Mouse (Mus musculus) lung, embryonic 14.5 days (tissue): Measurements from ENCODE around the gene Slc12a1. TPM values are rescaled to one million over a fixed set of nuclear protein-coding genes. Genes with fewer than 3 reads are reported as not detected.

Experiments
- ATAC-seq: fragments of 200-750 bp; cut with Nextera tagmentation; 2 replicates; pipeline ENCODE4 v1.8.0; 2017; ENCODE audit warnings: mild to moderate bottlenecking, moderate TSS enrichment, moderate library complexity; ENCODE audit not compliant: insufficient read depth
- DNase-seq: peaks from one replicate; pipeline ENCODE4 v3.0.0-alpha.2; 2015
- H3K27ac ChIP-seq: fragments of 300-500 bp; sonication (generic); 2 replicates; pipeline ENCODE4 v1.5.1; 2014; ENCODE audit warnings: low read depth, mild to moderate bottlenecking, moderate library complexity
- H3K27me3 ChIP-seq: fragments of 300-500 bp; sonication (generic); 2 replicates; pipeline ENCODE4 v1.6.1; 2014; ENCODE audit warnings: low read length, control low read depth; ENCODE audit not compliant: insufficient read depth
- H3K36me3 ChIP-seq: fragments of 300-500 bp; sonication (generic); 2 replicates; pipeline ENCODE4 v1.6.1; 2014; ENCODE audit warnings: control low read depth; ENCODE audit not compliant: insufficient read depth
- H3K4me1 ChIP-seq: fragments of 300-500 bp; sonication (generic); 2 replicates; pipeline ENCODE4 v1.6.1; 2014; ENCODE audit warnings: antibody characterized with exemption, control low read depth; ENCODE audit not compliant: insufficient read depth
- H3K4me2 ChIP-seq: fragments of 300-500 bp; sonication (generic); 2 replicates; pipeline ENCODE4 v1.6.1; 2014; ENCODE audit warnings: mild to moderate bottlenecking
- H3K4me3 ChIP-seq: fragments of 300-500 bp; sonication (generic); 2 replicates; pipeline ENCODE4 v1.5.1; 2014; ENCODE audit warnings: low read depth, low read length
- H3K9ac ChIP-seq: fragments of 300-500 bp; sonication (generic); 2 replicates; pipeline ENCODE4 v1.6.1; 2014
- H3K9me3 ChIP-seq: fragments of 300-500 bp; sonication (generic); 2 replicates; pipeline ENCODE4 v1.6.1; 2016; ENCODE audit warnings: low read depth, low read length, control low read depth
- CTCF ChIP-seq: IDR thresholded peaks from 2 replicates; pipeline ENCODE4 v1.5.1; 2016; ENCODE audit warnings: antibody characterized with exemption, low read depth
- WGBS: fragments of 180-500 bp; shearing (Covaris S2); extraction: QIAGEN DNeasy Blood & Tissue Kit; methylation state at CpG from one replicate; pipeline ENCODE4 v1.1.7; 2014; 5-methylcytosine and 5-hydroxymethylcytosine counted together
- polyA plus RNA-seq: library from polyadenylated mRNA; unstranded; fragments of >200 nt; fragmentation: Nextera tagmentation; extraction: Ambion mirVana; gene quantifications from 2 replicates; pipeline ENCODE4 v1.2.1, GENCODE M21; 2014

Slc12a1 gene
- polyA plus RNA-seq, 1 experiment from 2014 or later = not detected

- Histone ChIP-seq H3K36me3 (no peaks in the 10 kb centered on the region), H3K27me3 (no peaks in the 10 kb centered on the region), H3K4me3 (no peak overlapping the region), H3K4me2 (no peak overlapping the region), H3K9me3 (no peaks in the 10 kb centered on the region), H3K4me1 (no peaks in the 10 kb centered on the region), H3K27ac (no peak overlapping the region), H3K9ac (no peak overlapping the region)
- peak; percentile 25; the same call in 1 of the 2 replicates for TF ChIP-seq CTCF
- DNase-seq (peak; percentile 25), ATAC-seq (no peak)
- WGBS = 3% methylated on average over 2 of the region's 2 CpGs
Measured at GRCm38 (mm10) chr2:125155504-125155903, 3.2 kb downstream of the Slc12a1 start.

- Histone ChIP-seq H3K27me3 (no peaks in the 10 kb centered on the region), H3K9ac (no peak overlapping the region), H3K27ac (no peak overlapping the region), H3K4me1 (no peaks in the 10 kb centered on the region), H3K36me3 (no peaks in the 10 kb centered on the region), H3K4me3 (no peak overlapping the region), H3K4me2 (no peak overlapping the region), H3K9me3 (no peaks in the 10 kb centered on the region)
- no peak for ATAC-seq
- WGBS = 73% methylated on average over 4 of the region's 4 CpGs
- no peak for DNase-seq
- TF ChIP-seq CTCF = no peak
Measured at GRCm38 (mm10) chr2:125162012-125162470, 9.7 kb downstream of the Slc12a1 start.

- no peaks in the 10 kb centered on the region for H3K27me3 ChIP-seq
- no peak overlapping the region for H3K4me3 ChIP-seq
- no peak overlapping the region for H3K27ac ChIP-seq
- TF ChIP-seq CTCF = no peak
- H3K9ac ChIP-seq = no peak overlapping the region
- no peak overlapping the region for H3K4me2 ChIP-seq
- H3K4me1 ChIP-seq = no peaks in the 10 kb centered on the region
- WGBS = 48% methylated on average over 7 of the region's 7 CpGs
- no peaks in the 10 kb centered on the region for H3K9me3 ChIP-seq
- peak; percentile 40 for DNase-seq
- no peak for ATAC-seq
- no peaks in the 10 kb centered on the region for H3K36me3 ChIP-seq
Measured at GRCm38 (mm10) chr2:125178225-125178798, 26.0 kb downstream of the Slc12a1 start.

GRCm38 (mm10) chr2:125187904-125188303 is 35.6 kb downstream of the Slc12a1 start:
- Histone ChIP-seq H3K4me2 (no peak overlapping the region), H3K4me3 (no peak overlapping the region), H3K4me1 (no peaks in the 10 kb centered on the region), H3K27ac (no peak overlapping the region), H3K36me3 (no peaks in the 10 kb centered on the region), H3K9me3 (no peaks in the 10 kb centered on the region), H3K27me3 (no peaks in the 10 kb centered on the region), H3K9ac (no peak overlapping the region)
- DNase-seq (no peak), ATAC-seq (no peak)
- WGBS = 61% methylated on average over 11 of the region's 11 CpGs
- TF ChIP-seq CTCF = no peak

- Histone ChIP-seq H3K4me1 (no peaks in the 10 kb centered on the region), H3K9me3 (no peaks in the 10 kb centered on the region), H3K27ac (no peak overlapping the region), H3K9ac (no peak overlapping the region), H3K27me3 (no peaks in the 10 kb centered on the region), H3K4me3 (no peak overlapping the region), H3K36me3 (no peaks in the 10 kb centered on the region), H3K4me2 (no peak overlapping the region)
- WGBS = 2% methylated on average over 2 of the region's 2 CpGs
- ATAC-seq (no peak), DNase-seq (peak; percentile 85)
- peak; percentile 97 for TF ChIP-seq CTCF
Measured at GRCm38 (mm10) chr2:125189197-125189596, 36.9 kb downstream of the Slc12a1 start.

- H3K27me3 ChIP-seq = no peaks in the 10 kb centered on the region
- no peak for DNase-seq
Measured at GRCm38 (mm10) chr2:125192905-125193304, 40.6 kb downstream of the Slc12a1 start.

GRCm38 (mm10) chr2:125196771-125197170 is 44.5 kb downstream of the Slc12a1 start:
- H3K9ac ChIP-seq = no peak overlapping the region
- H3K27me3 ChIP-seq = no peaks in the 10 kb centered on the region
- no peak for TF ChIP-seq CTCF
- H3K27ac ChIP-seq = no peak overlapping the region
- H3K4me2 ChIP-seq = no peak overlapping the region
- no peaks in the 10 kb centered on the region for H3K36me3 ChIP-seq
- no peak overlapping the region for H3K4me3 ChIP-seq
- DNase-seq (no peak), ATAC-seq (no peak)
- H3K4me1 ChIP-seq = no peaks in the 10 kb centered on the region
- no peaks in the 10 kb centered on the region for H3K9me3 ChIP-seq
- WGBS = 70% methylated on average over 7 of the region's 7 CpGs

More at GRCm38 (mm10) chr2:125192905-125193304, 40.6 kb downstream of the Slc12a1 start:
- Histone ChIP-seq H3K27ac (no peak overlapping the region), H3K4me1 (no peaks in the 10 kb centered on the region), H3K9me3 (no peaks in the 10 kb centered on the region), H3K4me3 (no peak overlapping the region), H3K4me2 (no peak overlapping the region), H3K36me3 (no peaks in the 10 kb centered on the region), H3K9ac (no peak overlapping the region)
- ATAC-seq = no peak
- TF ChIP-seq CTCF = no peak
